Mouse (Mus musculus): ENCODE results near the gene Fbxo30.

DNA sequence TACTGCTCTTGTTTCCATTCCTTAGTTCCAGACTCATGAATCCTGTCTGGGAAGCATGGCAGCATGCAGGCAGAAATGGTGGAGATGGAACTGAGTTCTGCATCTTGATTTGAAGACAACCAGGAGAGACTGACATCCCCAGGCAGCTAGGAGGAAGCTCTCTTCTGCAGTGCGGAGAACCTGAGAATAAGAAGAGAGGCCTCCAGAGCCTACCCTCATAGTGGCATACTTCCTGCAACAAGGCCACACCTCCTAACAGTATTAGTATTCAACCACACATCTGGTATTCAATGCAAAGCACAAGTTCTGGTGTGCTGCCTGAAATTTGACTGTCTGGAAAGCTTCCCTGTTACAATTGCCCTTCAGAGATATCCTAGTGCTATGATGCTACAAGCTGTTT lies 28.7 kb downstream of the Fbxo30 start:
- no peak for TF ChIP-seq CTCF (IDR thresholded peaks at IDR 0.05; ENCODE audit: control insufficient read depth, insufficient read depth, low read length)
- TF ChIP-seq POLR2A (IDR thresholded peaks at IDR 0.05; ENCODE audit: borderline replicate concordance, control insufficient read depth, low read depth, low read length): no peak
